14 mouse cellular contexts compared by ENCODE assay signal in genomic region chr3:135926729-135927128, GRCm38 (mm10).
DNase-seq lines count a peak whose midpoint lies in the region; ATAC-seq and TF ChIP-seq lines count a peak whose summit lies in the region.
"Had no signal": no experiment of that assay in that cellular context is flagged by ENCODE, and none has a peak within 500 bp of the region (broad histone marks: within the 10 kb centered on the region; RNA-seq: fewer than 3 reads in every experiment).

No protein-coding gene starts in this region.

- dilution Hi-C loops in CH12.LX (cut with MboI; ENCODE audit: extremely low pct_ligation_motif_present, extremely low pct_unique_long_range_greater_than_20kb, low sequenced_read_pairs) = no loop called here

- 20% methylated on average over 1 of the region's 1 CpGs for WGBS in liver, adult 2 months
- 26% methylated on average over 1 of the region's 1 CpGs for WGBS in liver, embryonic 11.5 days

- no peak overlapping the region for H3K4me2 ChIP-seq in liver, embryonic 11.5 days
- H3K4me2 ChIP-seq in CH12.LX (ENCODE audit: insufficient read depth, low read depth, poor library complexity, severe bottlenecking) = no peak overlapping the region
- H3K4me2 ChIP-seq: hindbrain, embryonic 15.5 days; limb, embryonic 12.5 days had no signal

- DNase-seq in liver, adult 2 months (ENCODE audit: extremely low read depth, low read depth, low spot score) = peak; percentile 6
- DNase-seq in liver, embryonic 11.5 days (ENCODE audit: low spot score) = no peak
- DNase-seq in 416B (ENCODE audit: low read depth) (peak; percentile 22), CH12.LX (ENCODE audit: extremely low read depth) (peak; percentile 43), MN1 (ENCODE audit: low spot score) (no peak)
- DNase-seq in c-Kit-positive CD71-positive TER-119-positive erythroid progenitor cells, embryonic 14.5 days (ENCODE audit: low spot score) = peak; percentile 2
- no peak for DNase-seq in cerebellum, adult 8-10 months
- DNase-seq: adrenal gland, postnatal 10 days; cerebellum, adult 11-12 months; forebrain, postnatal 0 days; kidney, postnatal 10 days had no signal

- H3K27me3 ChIP-seq in liver, adult 2 months (ENCODE audit: control insufficient read depth, insufficient read depth, low read length) = no peaks in the 10 kb centered on the region
- no peaks in the 10 kb centered on the region for H3K27me3 ChIP-seq in liver, embryonic 11.5 days (replicated peaks; ENCODE audit: control insufficient read depth, insufficient read depth, low read length)
- no peaks in the 10 kb centered on the region for H3K27me3 ChIP-seq in CH12.LX (replicated peaks)
- H3K27me3 ChIP-seq: hindbrain, embryonic 15.5 days; limb, embryonic 12.5 days had no signal

- peaks cover 4% of the 10 kb centered on the region for H3K4me1 ChIP-seq in liver, adult 2 months (ENCODE audit: control insufficient read depth, insufficient read depth, low read length)
- no peaks in the 10 kb centered on the region for H3K4me1 ChIP-seq in liver, embryonic 11.5 days (replicated peaks; ENCODE audit: control insufficient read depth, insufficient read depth, low read length)
- no peaks in the 10 kb centered on the region for H3K4me1 ChIP-seq in CH12.LX (ENCODE audit: control insufficient read depth in 1 of 2, insufficient read depth in 2 of 2)
- H3K4me1 ChIP-seq: hindbrain, embryonic 15.5 days; limb, embryonic 12.5 days had no signal

- no peak overlapping the region for H3K4me3 ChIP-seq in liver, adult 2 months (ENCODE audit: insufficient read depth, low read depth, low read length)
- H3K4me3 ChIP-seq in liver, embryonic 11.5 days (ENCODE audit: low read depth, low read length) = no peak overlapping the region
- no peak overlapping the region for H3K4me3 ChIP-seq in CH12.LX (replicated peaks in 1 of 3; ENCODE audit: low read depth in 2 of 3, low read length in 2 of 3, poor library complexity in 1 of 3)
- H3K4me3 ChIP-seq: hindbrain, embryonic 15.5 days; limb, embryonic 12.5 days had no signal

- H3K9ac ChIP-seq in liver, adult 2 months (ENCODE audit: low read depth, low read length) = no peak overlapping the region
- H3K9ac ChIP-seq in liver, embryonic 11.5 days (ENCODE audit: low read depth, low read length) = no peak overlapping the region
- no peak overlapping the region for H3K9ac ChIP-seq in CH12.LX (ENCODE audit: insufficient read depth, low read depth)
- H3K9ac ChIP-seq: forebrain, postnatal 0 days; hindbrain, embryonic 15.5 days; limb, embryonic 12.5 days had no signal

- no peak for ATAC-seq in liver, embryonic 11.5 days (replicated peaks; ENCODE audit: low FRiP score)
- ATAC-seq: forebrain, postnatal 0 days had no signal

- H3K79me2 ChIP-seq in liver, adult 2 months (ENCODE audit: control insufficient read depth, insufficient read depth, low read length) = no peaks in the 10 kb centered on the region
- H3K79me2 ChIP-seq in CH12.LX (replicated peaks; ENCODE audit: control insufficient read depth, extremely low read depth, insufficient read depth, poor library complexity, severe bottlenecking) = no peaks in the 10 kb centered on the region

- TF ChIP-seq EP300 in CH12.LX (IDR thresholded peaks at IDR 0.05; ENCODE audit: low read length) = no peak

- H3K27ac ChIP-seq in liver, adult 2 months (replicated peaks; ENCODE audit: insufficient read depth, low read depth, low read length) = no peak overlapping the region
- H3K27ac ChIP-seq in liver, embryonic 11.5 days (ENCODE audit: low read depth, low read length) = no peak overlapping the region
- H3K27ac ChIP-seq in CH12.LX (ENCODE audit: insufficient read depth, low read depth) = no peak overlapping the region
- H3K27ac ChIP-seq: hindbrain, embryonic 15.5 days; limb, embryonic 12.5 days; macrophage had no signal

- no peaks in the 10 kb centered on the region for H3K36me3 ChIP-seq in liver, adult 2 months (ENCODE audit: control insufficient read depth, insufficient read depth, low read length)
- H3K36me3 ChIP-seq in liver, embryonic 11.5 days (ENCODE audit: control insufficient read depth, insufficient read depth, low read length) = no peaks in the 10 kb centered on the region
- H3K36me3 ChIP-seq in CH12.LX (replicated peaks in 1 of 2; ENCODE audit: control insufficient read depth in 1 of 2, insufficient read depth in 1 of 2, low read length in 1 of 2) = no peaks in the 10 kb centered on the region
- H3K36me3 ChIP-seq: hindbrain, embryonic 15.5 days; limb, embryonic 12.5 days had no signal

- no peak for TF ChIP-seq POLR2A in liver, adult 2 months (IDR thresholded peaks at IDR 0.05; ENCODE audit: extremely low read depth, insufficient read depth, low read length)
- TF ChIP-seq POLR2A in CH12.LX (IDR thresholded peaks at IDR 0.05; ENCODE audit: low read depth, low read length) = no peak

- no peaks in the 10 kb centered on the region for H3K9me3 ChIP-seq in liver, embryonic 11.5 days (ENCODE audit: control insufficient read depth, low read length)
- H3K9me3 ChIP-seq in CH12.LX (replicated peaks; ENCODE audit: low read length) = no peaks in the 10 kb centered on the region
- H3K9me3 ChIP-seq: hindbrain, embryonic 15.5 days; limb, embryonic 12.5 days had no signal

- no peak for TF ChIP-seq CTCF in liver, adult 2 months (IDR thresholded peaks at IDR 0.05; ENCODE audit: low read depth, low read length)
- peak in 1 of 2 experiments; percentile 65; a peak in 3 of 4 replicates for TF ChIP-seq CTCF in CH12.LX (conservative IDR thresholded peaks at IDR 0.05 in 1 of 2, IDR thresholded peaks at IDR 0.05 in 1 of 2; ENCODE audit: low read depth in 2 of 2, low read length in 2 of 2)

- in situ Hi-C loops in CH12.LX (cut with MboI; ENCODE audit: low pct_ligation_motif_present, low pct_unique_long_range_greater_than_20kb, low sequenced_read_pairs) = no loop called here

- TF ChIP-seq RAD21 in CH12.LX (IDR thresholded peaks at IDR 0.05; ENCODE audit: low read depth, low read length) = peak; percentile 33

TF ChIP-seq in CH12.LX, 34 proteins besides CTCF, POLR2A, EP300 and RAD21:
- TF ChIP-seq MAZ (IDR thresholded peaks at IDR 0.05; ENCODE audit: low read depth, low read length) (no peak), SMC3 (IDR thresholded peaks at IDR 0.05; ENCODE audit: low read depth, low read length) (peak; percentile 59)

Comparison
In these comparisons a context has a peak if more than half of its experiments do, and no peak if none do; other contexts are left out.
1. DNase-seq: peak in liver, adult 2 months (single experiment), 416B (single experiment), CH12.LX (single experiment) and c-Kit-positive CD71-positive TER-119-positive erythroid progenitor cells, embryonic 14.5 days (single experiment); none in liver, embryonic 11.5 days (single experiment), MN1 (single experiment) and cerebellum, adult 8-10 months (single experiment).